Mouse (Mus musculus): ENCODE results near the gene Pgk1. TPM values are rescaled to one million over a fixed set of nuclear protein-coding genes. Genes with fewer than 3 reads are reported as not detected.

The Pgk1 gene
- total RNA-seq, 1 experiment from 2014 or later, result 201 TPM

- ATAC-seq (replicated peaks; ENCODE audit: insufficient number of reproducible peaks, low FRiP score, low TSS enrichment, poor library complexity, severe bottlenecking), result no peak
These were observed 10.4 kb downstream of the Pgk1 start for GRCm38 (mm10) chrX:106197308-106197707.

- no peak for ATAC-seq (replicated peaks; ENCODE audit: insufficient number of reproducible peaks, low FRiP score, low TSS enrichment, poor library complexity, severe bottlenecking)
These were observed 12.0 kb downstream of the Pgk1 start for GRCm38 (mm10) chrX:106198904-106199303.

GRCm38 (mm10) chrX:106209100-106209499 lies 22.2 kb downstream of the Pgk1 start:
- ATAC-seq (replicated peaks; ENCODE audit: insufficient number of reproducible peaks, low FRiP score, low TSS enrichment, poor library complexity, severe bottlenecking), result no peak

- ATAC-seq (replicated peaks; ENCODE audit: insufficient number of reproducible peaks, low FRiP score, low TSS enrichment, poor library complexity, severe bottlenecking), result peak; percentile 61
These were observed 32.5 kb downstream of the Pgk1 start for GRCm38 (mm10) chrX:106219171-106220032.

GRCm38 (mm10) chrX:106221058-106221457 lies 34.2 kb downstream of the Pgk1 start, which contains the start of gene Taf9b:
TSS of gene Taf9b (minus strand) at chrX:106221158.
- no peak for ATAC-seq (replicated peaks; ENCODE audit: insufficient number of reproducible peaks, low FRiP score, low TSS enrichment, poor library complexity, severe bottlenecking)

Other genes starting within 250 kb of the Pgk1 start
- gene Magt1, start 175.2 kb upstream of the Pgk1 start, total RNA-seq (2017), result 86.2 to 91.2 TPM (median 91.0 TPM) in 3 replicates
- 204 to 418 TPM (median 281 TPM) in 3 replicates for gene Cox7b, start 171.4 kb upstream of the Pgk1 start, total RNA-seq (2017)
- gene Atp7a, start 159.8 kb upstream of the Pgk1 start, total RNA-seq (2017), result 53.7 to 68.9 TPM (median 66.7 TPM) in 3 replicates
- 152 to 248 TPM (median 234 TPM) in 3 replicates for gene Tlr13, start 43.9 kb upstream of the Pgk1 start, total RNA-seq (2017)
- 5.5 to 10.8 TPM (median 9.9 TPM) in 3 replicates for gene Taf9b, start 34.1 kb downstream of the Pgk1 start, total RNA-seq (2017)
- not detected in 3 replicates for gene Fnd3c2, start 68.3 kb downstream of the Pgk1 start, total RNA-seq (2017)

All from monocyte, adult 5-6 weeks (primary cell).